Mouse (Mus musculus) frontal cortex, postnatal 25 days (tissue): ENCODE data around the gene Asphd1.
"Not testable (repeated sequence)": the region's sequence is repeated elsewhere in the genome, so short reads cannot be mapped to it uniquely, and the experiment has no call there.

Source experiments
- DNase-seq, 2 experiments: peaks; one replicate each; pipeline ENCODE4 v3.0.0; 2022; ENCODE audit warnings: low spot score in 2 of 2

The Asphd1 gene

DNA sequence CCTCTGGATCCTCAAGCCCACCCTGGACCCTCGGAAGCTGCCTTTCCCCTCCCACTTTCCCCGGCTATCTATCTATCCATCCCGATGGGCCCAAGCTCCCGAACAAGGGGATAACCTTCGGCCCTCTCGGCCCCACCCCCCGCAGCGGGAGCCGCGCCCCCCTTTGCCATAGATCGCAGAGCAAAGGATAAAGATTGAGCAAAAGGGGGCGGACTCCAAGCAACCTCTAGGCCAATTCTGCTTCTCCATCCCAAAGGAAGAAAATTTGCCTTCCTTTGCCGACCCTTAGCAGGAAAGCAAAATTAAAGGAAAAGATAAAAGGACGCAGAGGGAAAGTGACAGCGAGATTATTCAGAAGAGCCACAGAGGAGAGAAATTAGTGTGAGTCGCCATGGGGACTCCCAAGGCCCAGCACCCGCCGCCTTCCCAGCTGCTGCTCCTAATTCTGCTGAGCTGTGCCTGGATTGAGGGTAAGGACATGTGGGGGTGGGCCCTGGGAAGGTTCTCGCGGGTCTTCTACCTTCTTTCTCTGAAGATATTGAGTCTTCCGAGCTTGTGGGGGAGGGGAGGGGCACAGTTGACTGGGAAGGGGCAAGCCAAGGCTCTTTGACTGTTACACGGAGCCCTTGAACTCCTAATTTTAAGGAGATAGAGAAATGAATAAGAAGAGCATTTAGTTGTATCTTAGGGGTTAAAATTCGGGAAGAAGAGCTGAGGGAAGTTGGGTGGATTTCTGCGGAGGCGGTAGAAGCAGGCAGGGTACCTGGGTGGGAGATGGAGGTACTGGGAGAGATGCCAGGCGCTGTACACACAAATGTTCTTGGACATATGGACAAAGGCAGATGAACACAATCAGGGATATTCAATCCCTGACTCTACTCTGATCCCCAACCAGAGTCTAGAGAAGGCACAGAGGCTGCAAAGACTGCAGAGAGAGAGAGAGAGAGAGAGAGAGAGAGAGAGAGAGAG lies 1.5 kb upstream of the Asphd1 start:
- DNase-seq: no peak

DNA sequence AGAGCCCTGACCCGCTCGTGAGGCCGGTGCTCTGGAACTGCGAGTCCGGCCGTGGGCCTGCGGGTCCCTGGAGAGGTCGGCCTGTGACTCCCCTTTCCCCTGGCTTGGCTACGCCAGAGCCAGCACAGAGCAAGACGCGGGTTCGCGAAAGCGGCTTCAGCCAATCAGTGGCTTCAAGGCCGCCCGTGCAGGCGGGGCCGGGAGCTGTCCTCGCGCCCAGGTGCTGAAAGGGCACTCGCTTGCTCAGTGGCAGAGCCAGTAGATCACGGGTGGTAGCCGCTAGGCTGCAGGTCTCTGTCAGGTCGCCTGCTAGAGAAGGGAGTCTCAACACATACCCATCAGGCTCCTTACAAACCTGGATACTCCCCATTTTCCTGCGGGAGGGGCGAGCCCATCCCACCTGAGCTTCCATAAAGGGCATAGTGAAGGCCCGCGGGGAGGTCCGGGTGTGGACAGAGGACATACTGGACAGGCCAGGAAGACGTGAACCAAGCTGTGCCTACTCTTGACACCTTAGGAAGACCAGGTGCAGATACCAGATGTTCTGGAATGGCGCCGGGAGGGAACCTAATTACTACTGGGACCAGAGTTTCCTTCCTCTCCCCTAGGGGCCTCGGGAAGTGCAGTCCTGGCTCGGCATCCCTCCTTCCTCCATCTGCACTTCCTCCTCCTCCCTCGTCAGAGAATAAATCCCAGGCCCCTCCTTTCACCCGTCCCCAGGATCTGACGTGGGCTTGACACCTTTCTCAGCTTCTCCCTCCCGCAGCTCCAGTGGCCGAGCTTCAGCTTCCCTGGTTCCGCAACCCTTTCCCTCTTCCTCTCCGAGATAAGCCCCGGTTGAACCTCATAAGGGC lies 638 bp upstream of the Asphd1 start, which contains the start of gene Sez6l2:
Sez6l2 (plus strand) TSS at position 771 of the 854 bp plus-strand sequence.
- peak; percentile 70 to 72 for DNase-seq

DNA sequence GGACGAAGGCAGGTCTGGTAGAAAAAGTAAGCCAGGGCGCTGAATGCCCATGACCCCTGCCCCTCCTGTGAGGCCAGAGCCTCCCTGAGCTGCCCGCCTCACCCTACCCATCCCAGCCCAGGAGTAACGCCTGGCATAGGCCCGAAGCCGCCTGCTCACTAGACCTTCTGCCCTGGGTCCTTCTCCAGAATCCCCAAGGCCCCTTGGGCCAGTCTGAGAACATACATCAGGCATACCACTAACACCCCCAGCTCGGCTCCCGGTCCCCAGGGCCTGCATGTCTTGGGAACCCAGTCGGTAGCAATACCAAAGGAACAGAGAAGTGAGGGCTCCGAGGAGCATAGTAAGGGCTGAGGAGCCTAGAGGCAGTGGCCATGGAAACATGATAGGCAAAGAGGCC lies 756 bp downstream of the Asphd1 start:
- DNase-seq: no peak

DNA sequence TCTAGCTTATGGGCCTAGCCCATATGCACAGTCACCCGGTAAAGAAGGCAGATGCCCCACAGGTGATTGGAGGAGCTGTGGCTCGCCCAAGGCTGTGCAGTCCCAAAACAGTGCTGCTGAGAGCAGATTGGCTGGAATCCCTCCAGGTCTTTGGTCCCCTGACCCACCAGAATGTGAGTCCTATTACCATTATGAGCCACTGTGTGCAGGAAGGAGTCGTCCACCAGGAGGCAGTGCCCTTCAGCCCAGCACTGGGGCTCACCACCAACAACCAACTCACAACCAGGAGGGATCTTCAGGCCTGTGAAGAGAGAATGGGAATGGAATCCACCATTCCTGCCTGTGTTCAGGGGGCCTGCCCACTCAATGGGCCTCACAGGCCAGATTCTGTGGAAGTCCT lies 2.9 kb downstream of the Asphd1 start:
- DNase-seq: no peak

DNA sequence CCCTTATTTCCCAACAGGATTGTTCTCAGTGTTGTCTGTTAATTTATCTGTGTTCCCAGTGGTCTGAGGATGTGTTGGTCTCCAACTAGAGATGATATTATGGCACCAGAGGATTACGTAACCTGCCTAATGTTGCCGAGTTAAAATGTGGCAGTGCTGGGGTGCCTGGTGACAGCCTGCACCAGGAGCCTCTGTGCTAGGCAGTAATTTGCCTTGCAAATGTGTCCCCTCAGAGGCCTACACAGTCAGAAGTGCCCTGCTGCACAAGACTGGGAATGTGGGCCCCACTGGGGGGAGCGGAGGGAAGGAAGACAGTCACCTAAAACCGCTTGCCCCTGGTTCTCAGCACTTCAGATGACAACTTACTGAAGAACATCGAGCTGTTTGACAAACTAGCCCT lies 7.6 kb downstream of the Asphd1 start:
- DNase-seq: no peak

DNA sequence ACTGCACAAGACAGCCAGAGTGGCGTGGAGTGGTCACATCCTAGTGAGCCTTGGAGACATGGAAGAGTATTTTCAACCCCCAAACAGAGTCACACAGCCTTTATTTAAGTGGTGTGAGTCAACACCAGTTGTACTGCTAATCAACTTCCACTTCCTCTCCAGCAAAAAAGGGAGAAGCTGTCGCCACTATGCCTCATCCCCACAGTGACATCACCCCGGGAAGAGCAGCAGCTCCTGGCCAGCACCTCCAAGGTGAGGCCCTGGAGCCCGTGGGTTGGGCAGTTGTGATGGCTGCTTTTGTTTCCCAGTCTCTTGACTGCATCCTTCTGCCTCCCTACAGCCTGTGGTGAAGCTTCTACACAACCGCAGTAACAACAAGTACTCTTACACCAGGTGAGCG lies 8.2 kb downstream of the Asphd1 start:
- DNase-seq: no peak

DNA sequence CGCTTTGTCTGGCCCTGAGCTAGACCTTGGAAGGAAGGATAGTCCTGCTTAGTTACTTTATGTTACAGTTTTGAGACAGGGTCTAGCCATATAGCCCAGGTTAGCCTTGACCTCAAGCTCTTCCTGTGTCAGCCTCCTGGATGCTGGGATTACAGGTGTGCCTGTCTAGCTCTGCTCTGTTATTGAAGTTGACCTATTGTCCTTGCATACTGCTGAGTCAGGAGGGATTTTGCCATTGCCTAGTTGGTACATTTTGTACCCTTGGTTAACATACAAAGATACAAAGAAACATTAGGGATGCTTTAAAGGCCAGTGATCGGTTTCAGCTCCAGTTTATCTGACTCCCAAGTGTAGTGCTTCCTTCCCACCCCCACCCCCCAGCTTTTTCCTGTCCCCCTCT lies 16.7 kb downstream of the Asphd1 start:
- DNase-seq: no peak

DNA sequence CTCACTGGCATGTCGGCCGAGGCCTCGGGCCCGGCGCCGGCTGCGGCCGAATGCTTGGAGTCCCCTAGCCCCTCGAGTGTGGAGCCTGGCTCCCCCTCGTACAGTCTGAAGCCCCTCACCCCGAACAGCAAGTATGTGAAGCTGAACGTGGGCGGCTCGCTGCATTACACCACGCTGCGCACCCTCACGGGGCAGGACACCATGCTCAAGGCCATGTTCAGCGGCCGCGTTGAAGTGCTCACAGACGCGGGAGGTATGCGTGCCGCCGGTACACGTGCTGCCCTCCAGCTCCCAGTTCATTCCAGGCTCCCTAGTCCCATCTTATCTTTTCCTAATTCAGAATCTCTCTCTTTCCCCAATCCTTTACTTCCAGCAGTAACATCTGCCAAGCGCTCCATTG lies 20.3 kb downstream of the Asphd1 start:
- no peak for DNase-seq

DNA sequence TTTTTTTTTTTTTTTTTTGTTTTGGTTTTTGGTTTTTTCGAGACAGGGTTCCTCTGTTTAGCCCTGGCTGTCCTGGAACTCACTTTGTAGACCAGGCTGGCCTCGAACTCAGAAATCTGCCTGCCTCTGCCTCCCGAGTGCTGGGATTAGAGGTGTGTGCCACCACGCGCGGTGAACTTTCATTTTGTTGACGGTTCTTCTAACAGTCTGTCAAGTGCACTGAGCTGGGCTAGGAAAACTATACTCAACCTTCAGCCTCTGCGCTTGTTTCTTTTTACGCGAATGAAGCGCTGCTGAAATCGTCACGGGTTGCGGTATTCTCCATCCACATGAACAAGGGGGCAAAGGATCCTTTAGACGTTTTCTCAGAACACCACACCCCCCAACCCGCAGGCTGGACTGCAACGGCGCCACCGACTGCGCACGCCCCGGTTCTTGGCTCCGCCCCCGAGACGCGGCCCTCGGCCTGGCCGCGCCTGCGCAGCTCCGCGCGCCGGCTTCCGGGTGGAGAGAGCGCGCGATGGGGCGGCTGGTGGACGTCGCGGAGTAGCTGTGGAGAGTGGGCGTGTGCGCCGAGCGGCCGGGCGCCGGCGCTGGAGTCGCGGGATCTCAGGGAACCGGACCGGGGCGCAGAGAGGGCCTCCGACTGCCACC lies 20.9 kb downstream of the Asphd1 start, which contains the start of gene Kctd13:
Kctd13 (plus strand) TSS at position 496 of the 654 bp plus-strand sequence.
- peak; percentile 68 to 77 for DNase-seq

DNA sequence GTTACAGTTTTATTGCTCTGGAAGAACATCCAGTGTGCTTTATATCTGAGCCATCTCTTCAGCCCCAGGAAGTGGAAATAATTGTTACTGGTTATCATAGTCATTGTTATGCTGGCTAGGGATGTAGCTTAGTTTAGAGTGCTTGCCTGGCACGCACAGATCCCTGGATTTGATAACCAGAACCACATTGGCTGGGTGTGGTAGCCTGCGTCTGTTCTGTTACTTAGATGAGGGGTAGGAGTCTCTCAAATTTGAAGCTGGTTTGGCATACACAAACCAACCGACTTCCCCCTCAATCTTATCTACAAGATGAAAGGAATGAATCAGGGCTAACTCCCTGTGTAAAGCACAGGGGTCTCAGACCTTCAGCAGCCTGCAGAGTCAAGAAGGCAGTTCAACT lies 23.1 kb downstream of the Asphd1 start:
- no peak for DNase-seq

DNA sequence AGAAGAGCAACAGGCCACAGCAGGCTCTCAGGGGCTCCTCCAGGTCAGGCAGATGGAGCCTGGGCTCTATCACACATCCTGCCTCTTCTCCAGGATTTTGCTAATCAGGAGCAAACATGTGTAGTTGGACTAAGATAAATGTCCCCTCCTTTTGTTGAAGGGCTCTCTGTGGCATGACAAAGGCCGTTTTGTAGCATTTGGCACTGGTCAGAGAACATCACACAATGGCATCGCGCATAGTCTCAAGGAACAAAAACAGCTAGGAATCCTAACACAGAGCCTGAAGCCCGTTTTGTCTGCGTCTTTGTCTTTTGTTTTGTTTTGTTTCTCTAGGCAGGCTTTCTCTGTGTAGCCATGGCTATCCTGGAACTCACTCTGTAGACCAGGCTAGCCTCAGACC lies 25.4 kb downstream of the Asphd1 start:
- no peak for DNase-seq

DNA sequence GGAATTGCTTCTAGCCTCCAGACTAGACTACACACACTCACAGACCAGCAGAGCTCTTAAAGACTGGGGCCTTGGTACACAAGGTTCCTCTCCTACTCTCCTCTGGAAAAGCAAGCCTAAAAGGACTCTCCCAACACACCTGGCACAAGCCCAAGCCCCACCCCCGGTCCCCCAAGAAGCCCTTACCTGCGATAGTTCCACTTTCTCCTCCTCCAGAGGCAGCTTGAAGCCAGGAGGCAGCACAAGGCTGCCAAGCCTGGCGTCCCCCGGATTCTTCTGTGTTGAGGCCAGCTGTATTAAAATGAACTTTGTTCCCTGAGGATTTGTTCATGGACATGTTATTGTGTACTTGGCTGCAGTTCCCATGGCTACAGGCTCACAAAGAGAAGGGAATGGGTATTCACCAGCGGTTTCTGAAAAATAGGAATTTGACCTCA lies 26.7 kb downstream of the Asphd1 start, which contains the start of gene Tmem219:
Tmem219 (minus strand) TSS at position 294 of the 437 bp plus-strand sequence.
- DNase-seq: no peak

DNA sequence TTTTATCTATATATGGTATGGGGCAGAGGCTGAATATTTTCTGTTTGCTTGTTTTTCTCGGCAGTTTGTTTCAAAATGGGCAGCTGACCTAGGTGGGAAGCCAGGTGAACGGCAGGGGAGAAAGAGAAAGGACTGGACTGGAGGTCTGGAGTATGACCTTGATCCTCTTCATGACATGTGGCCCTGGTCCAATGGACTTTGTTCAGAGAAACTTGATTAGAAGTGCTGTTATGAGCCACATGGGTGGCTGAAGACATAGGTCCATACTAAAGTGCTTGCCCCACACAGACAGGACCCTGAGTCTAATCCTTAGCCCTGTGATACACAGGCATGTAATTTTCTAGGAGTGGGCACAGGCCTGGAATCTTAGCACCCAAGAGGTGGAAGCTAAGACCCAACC lies 27.8 kb downstream of the Asphd1 start:
- DNase-seq: no peak

DNA sequence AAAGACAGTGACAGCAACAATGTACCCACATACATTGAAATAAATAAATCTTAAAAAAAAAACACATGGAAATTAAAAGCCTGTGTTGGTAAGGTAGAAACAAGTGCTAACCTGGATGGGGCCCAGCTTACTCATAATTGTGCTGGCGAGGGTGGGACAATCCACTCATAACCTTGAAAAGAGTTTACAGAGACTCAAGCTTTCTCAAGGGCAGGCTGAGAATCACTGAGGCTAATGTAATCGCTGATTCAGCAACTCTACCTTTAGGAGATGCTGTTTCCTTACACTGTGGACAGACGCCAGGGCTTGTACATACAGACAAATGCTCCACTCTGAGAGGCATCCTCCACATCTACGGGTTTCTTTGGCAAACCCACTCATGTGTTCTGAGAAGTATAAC lies 29.4 kb downstream of the Asphd1 start:
- no peak for DNase-seq

DNA sequence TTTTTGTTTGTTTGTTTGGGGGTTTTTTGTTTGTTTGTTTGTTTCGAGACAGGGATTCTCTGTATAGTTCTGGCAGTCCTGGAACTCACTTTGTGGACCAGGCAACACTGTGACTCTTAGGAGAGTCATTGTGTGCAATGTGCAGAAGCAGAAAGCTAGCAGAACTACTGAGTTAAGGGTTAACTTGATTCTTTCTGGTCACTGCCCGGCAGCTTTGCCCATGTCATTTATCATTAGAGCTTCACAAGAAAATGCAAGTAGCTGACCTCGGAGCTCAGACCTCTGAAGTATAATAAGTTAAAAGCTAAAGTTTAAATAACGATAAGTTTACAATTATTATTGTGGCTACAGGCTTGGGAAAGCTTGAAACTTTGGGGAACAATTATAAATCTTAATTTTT lies 31.0 kb downstream of the Asphd1 start:
- not testable (repeated sequence) for DNase-seq

DNA sequence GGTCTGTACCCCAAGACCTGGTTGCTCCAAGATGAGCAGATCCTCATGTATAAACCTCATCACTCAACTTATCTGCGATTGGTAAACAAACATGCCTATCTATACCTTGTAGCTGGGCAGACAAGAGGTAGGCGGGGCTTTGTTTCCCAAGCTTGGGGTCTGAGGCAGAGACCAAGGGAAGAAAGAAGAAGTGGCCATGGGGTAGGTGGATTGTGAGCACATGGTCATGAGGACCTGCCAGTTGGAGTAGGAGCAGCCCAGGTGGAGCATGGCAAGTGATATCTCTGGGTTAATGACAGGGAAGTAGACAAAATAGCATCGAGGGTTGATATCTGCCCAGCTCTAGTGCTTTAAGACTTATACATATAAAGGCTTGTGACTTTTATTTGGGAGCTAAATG lies 34.5 kb downstream of the Asphd1 start:
- DNase-seq: no peak

DNA sequence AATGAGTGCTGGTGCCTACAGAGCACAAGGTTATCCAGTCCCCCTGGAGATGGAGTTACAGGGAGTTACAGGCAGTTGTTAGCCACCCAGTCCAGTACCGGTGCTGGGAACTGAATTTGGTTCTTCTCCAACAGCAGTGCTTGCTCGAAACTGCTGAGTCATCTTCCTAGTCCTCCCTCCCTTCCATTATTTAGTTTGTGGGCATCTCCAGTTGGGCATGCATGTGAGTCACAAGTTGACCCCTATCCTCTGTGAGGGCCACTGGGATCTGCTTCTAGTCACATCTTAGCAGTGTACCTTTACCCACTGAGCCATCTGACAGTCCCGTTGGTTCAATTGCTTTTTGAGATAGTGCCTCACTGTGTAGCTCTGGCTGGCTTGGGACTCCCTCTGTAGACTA lies 43.8 kb downstream of the Asphd1 start:
- DNase-seq: no peak

DNA sequence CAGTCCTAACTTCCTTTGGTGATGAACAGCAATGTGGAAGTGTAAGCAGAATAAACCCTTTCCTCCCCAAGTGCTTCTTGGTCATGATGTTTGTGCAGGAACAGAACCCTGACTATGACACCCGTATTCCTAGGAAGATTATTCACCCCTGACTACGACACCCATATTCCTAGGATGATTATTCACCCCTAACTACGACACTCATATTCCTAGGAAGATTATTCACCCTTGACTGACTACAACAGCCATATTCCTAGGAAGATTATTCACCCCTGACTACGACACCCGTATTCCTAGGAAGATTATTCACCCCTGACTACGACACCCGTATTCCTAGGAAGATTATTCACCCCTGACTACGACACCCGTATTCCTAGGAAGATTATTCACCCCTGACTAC lies 49.6 kb downstream of the Asphd1 start:
- DNase-seq: not testable (repeated sequence)

DNA sequence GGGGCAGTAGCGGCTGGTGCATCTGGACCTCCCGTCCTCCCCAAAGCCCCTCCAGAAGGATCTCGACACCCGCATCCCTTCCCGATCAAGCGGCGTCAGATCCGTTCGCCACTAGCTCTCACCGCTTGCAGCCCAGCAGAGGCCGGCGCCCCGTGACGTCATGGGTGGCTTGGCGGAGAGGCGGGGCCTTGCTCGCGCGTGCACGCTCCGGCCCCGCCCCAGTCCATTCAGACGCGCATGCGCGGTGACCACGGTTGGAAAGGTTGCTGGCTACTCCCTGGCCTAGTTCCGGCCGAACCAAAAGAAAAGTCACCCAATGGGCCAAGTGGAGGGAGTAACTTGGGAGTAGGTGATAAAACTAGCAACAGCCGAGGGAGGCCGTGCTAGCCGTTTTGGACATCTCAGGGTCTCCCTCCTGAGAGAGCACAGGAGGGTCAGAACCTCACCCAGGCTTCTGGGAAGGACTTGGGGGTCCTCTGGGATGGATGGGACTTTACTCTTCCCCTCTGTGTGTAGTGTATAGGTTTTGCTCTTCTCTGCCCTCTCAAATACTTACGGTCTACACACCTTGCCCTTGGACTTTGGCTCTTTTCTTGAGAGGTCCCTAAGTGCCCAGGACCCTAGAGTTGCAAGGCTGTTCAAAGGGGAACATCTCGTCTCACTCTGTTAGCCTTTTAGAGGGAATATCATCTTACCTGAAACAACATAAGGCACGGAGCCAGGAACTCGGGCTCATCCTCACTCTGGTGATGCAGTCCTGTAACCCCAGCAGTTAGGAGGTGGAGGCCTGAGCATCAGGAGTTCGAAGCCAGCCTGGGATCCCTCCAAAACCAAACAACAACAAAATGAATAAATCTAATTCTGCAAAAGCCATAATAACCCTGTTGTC lies 51.0 kb downstream of the Asphd1 start:
- DNase-seq: peak; percentile 91

DNA sequence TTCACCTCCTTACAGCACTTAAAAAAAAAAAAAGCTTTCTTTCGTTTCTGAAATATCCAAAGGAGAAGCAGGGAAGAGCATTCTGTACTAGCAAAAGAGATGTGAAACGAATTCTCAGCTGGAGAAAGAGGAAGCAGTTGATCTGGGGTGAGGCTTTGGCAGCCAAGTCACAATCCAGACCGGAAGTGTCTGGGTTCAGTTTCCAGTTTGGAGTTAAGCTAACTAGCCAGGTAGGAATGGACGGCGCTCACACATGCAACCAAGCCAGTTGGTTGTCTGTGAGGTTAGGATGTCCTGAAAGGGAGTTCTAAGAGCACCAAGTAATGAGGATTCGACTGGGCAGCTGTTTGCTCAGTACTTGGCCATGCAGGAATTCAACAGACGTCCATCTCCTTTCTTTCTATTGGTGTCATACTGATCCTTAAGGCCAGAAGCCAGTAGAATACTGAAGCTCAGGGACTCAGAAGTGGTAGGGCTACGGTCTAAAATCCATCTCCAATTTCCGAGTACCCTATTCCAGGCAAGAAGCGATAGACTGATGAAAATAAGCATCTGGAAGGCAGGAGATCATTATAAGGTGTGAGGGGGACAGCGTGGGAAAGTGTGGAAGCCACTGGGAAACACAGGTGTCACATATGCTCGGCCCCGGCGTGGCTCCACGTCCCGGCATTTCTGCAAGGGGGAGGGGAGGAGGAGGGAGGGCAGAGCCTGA lies 51.8 kb downstream of the Asphd1 start:
- DNase-seq: no peak
